ENCODE assay signal across 29 mouse cellular contexts in genomic region chr6:74017107-74017506, GRCm38 (mm10).
DNase-seq lines count a peak whose midpoint lies in the region; ATAC-seq and TF ChIP-seq lines count a peak whose summit lies in the region.
"Had no signal": no experiment of that assay in that cellular context is flagged by ENCODE, and none has a peak within 500 bp of the region (broad histone marks: within the 10 kb centered on the region; RNA-seq: fewer than 3 reads in every experiment).

No protein-coding gene starts in this region.

- DNase-seq in hindbrain, postnatal 0 days (ENCODE audit: low spot score) = peak; percentile 8
- DNase-seq in hindbrain, embryonic 14.5 days (ENCODE audit: low spot score) = no peak
- DNase-seq in midbrain, postnatal 0 days (ENCODE audit: low spot score) = peak; percentile 9
- no peak for DNase-seq in midbrain, embryonic 11.5 days (ENCODE audit: low spot score, missing footprints)
- DNase-seq in heart, postnatal 4 days = no peak
- DNase-seq: adrenal gland, postnatal 10 days; adrenal gland, postnatal 36 days; B cell, adult 2 months; cerebellum, adult 11 months; cerebellum, adult 2 months; cerebellum, adult 9-11 months; cerebellum, postnatal 25 days; gastrocnemius, postnatal 10 days; gastrocnemius, postnatal 36 days; heart, adult 2 months; heart, postnatal 14 days; kidney, adult 11 months had no signal

- no peaks in the 10 kb centered on the region for H3K36me3 ChIP-seq in forebrain, embryonic 13.5 days (ENCODE audit: poor library complexity, severe bottlenecking)
- H3K36me3 ChIP-seq in forebrain, embryonic 12.5 days (replicated peaks) = no peaks in the 10 kb centered on the region
- H3K36me3 ChIP-seq in hindbrain, postnatal 0 days (ENCODE audit: insufficient read depth, low read length) = no peaks in the 10 kb centered on the region
- H3K36me3 ChIP-seq in hindbrain, embryonic 14.5 days (replicated peaks; ENCODE audit: control insufficient read depth, insufficient read depth) = no peaks in the 10 kb centered on the region
- H3K36me3 ChIP-seq in midbrain, postnatal 0 days (ENCODE audit: insufficient read depth, low read length) = no peaks in the 10 kb centered on the region
- no peaks in the 10 kb centered on the region for H3K36me3 ChIP-seq in midbrain, embryonic 11.5 days (ENCODE audit: control insufficient read depth, insufficient read depth, low read length)
- H3K36me3 ChIP-seq in forebrain, embryonic 15.5 days = no peaks in the 10 kb centered on the region
- H3K36me3 ChIP-seq: embryonic facial prominence, embryonic 12.5 days; embryonic facial prominence, embryonic 15.5 days; G1E; heart, embryonic 10.5 days; heart, embryonic 13.5 days; hindbrain, embryonic 12.5 days; intestine, embryonic 15.5 days had no signal

- H3K4me2 ChIP-seq in forebrain, embryonic 13.5 days = no peak overlapping the region
- H3K4me2 ChIP-seq in forebrain, embryonic 12.5 days = no peak overlapping the region
- no peak overlapping the region for H3K4me2 ChIP-seq in hindbrain, postnatal 0 days (ENCODE audit: low read depth, low read length)
- H3K4me2 ChIP-seq in hindbrain, embryonic 14.5 days (replicated peaks) = no peak overlapping the region
- H3K4me2 ChIP-seq in midbrain, postnatal 0 days (ENCODE audit: low read depth, low read length, poor library complexity, severe bottlenecking) = no peak overlapping the region
- H3K4me2 ChIP-seq in midbrain, embryonic 11.5 days = no peak overlapping the region
- H3K4me2 ChIP-seq in forebrain, embryonic 15.5 days (replicated peaks) = no peak overlapping the region
- H3K4me2 ChIP-seq: embryonic facial prominence, embryonic 12.5 days; embryonic facial prominence, embryonic 15.5 days; heart, embryonic 13.5 days; hindbrain, embryonic 12.5 days; intestine, embryonic 15.5 days had no signal

- no peak overlapping the region for H3K9ac ChIP-seq in forebrain, embryonic 13.5 days
- H3K9ac ChIP-seq in forebrain, embryonic 12.5 days = no peak overlapping the region
- H3K9ac ChIP-seq in hindbrain, postnatal 0 days (replicated peaks; ENCODE audit: low read length) = no peak overlapping the region
- no peak overlapping the region for H3K9ac ChIP-seq in hindbrain, embryonic 14.5 days
- no peak overlapping the region for H3K9ac ChIP-seq in midbrain, postnatal 0 days (replicated peaks; ENCODE audit: low read length, poor library complexity, severe bottlenecking)
- no peak overlapping the region for H3K9ac ChIP-seq in midbrain, embryonic 11.5 days (ENCODE audit: low read length)
- H3K9ac ChIP-seq in forebrain, embryonic 15.5 days (replicated peaks) = no peak overlapping the region
- H3K9ac ChIP-seq: embryonic facial prominence, embryonic 12.5 days; embryonic facial prominence, embryonic 15.5 days; heart, embryonic 13.5 days; hindbrain, embryonic 12.5 days; intestine, embryonic 15.5 days had no signal

- no peaks in the 10 kb centered on the region for H3K9me3 ChIP-seq in forebrain, embryonic 13.5 days (replicated peaks)
- no peaks in the 10 kb centered on the region for H3K9me3 ChIP-seq in forebrain, embryonic 12.5 days
- H3K9me3 ChIP-seq in hindbrain, postnatal 0 days (ENCODE audit: low read length) = no peaks in the 10 kb centered on the region
- no peaks in the 10 kb centered on the region for H3K9me3 ChIP-seq in hindbrain, embryonic 14.5 days (ENCODE audit: control insufficient read depth, low read length)
- H3K9me3 ChIP-seq in midbrain, postnatal 0 days (ENCODE audit: low read length) = no peaks in the 10 kb centered on the region
- no peaks in the 10 kb centered on the region for H3K9me3 ChIP-seq in midbrain, embryonic 11.5 days (ENCODE audit: control insufficient read depth, low read length)
- H3K9me3 ChIP-seq in forebrain, embryonic 15.5 days = no peaks in the 10 kb centered on the region
- H3K9me3 ChIP-seq: embryonic facial prominence, embryonic 12.5 days; embryonic facial prominence, embryonic 15.5 days; G1E; heart, embryonic 10.5 days; heart, embryonic 13.5 days; hindbrain, embryonic 12.5 days; intestine, embryonic 15.5 days had no signal

- peak; percentile 63 for ATAC-seq in forebrain, embryonic 13.5 days
- no peak; the same call in 1 of the 2 replicates for ATAC-seq in forebrain, embryonic 12.5 days (ENCODE audit: low FRiP score)
- no peak for ATAC-seq in hindbrain, postnatal 0 days
- no peak; the same call in 1 of the 2 replicates for ATAC-seq in hindbrain, embryonic 14.5 days (ENCODE audit: low FRiP score)
- no peak for ATAC-seq in midbrain, postnatal 0 days (ENCODE audit: low FRiP score)
- ATAC-seq in midbrain, embryonic 11.5 days (ENCODE audit: low FRiP score) = no peak
- peak; percentile 80 for ATAC-seq in forebrain, embryonic 15.5 days (replicated peaks)
- ATAC-seq: intestine, embryonic 15.5 days; Patski had no signal

- H3K27me3 ChIP-seq in forebrain, embryonic 13.5 days = no peaks in the 10 kb centered on the region
- H3K27me3 ChIP-seq in forebrain, embryonic 12.5 days = no peaks in the 10 kb centered on the region
- no peaks in the 10 kb centered on the region for H3K27me3 ChIP-seq in hindbrain, postnatal 0 days (ENCODE audit: insufficient read depth, low read length)
- H3K27me3 ChIP-seq in hindbrain, embryonic 14.5 days (ENCODE audit: control insufficient read depth, insufficient read depth, low read length) = no peaks in the 10 kb centered on the region
- no peaks in the 10 kb centered on the region for H3K27me3 ChIP-seq in midbrain, postnatal 0 days (ENCODE audit: insufficient read depth, low read length)
- no peaks in the 10 kb centered on the region for H3K27me3 ChIP-seq in midbrain, embryonic 11.5 days (ENCODE audit: control insufficient read depth, insufficient read depth, low read length)
- H3K27me3 ChIP-seq in forebrain, embryonic 15.5 days = no peaks in the 10 kb centered on the region
- H3K27me3 ChIP-seq: CH12.LX; embryonic facial prominence, embryonic 12.5 days; embryonic facial prominence, embryonic 15.5 days; heart, embryonic 13.5 days; hindbrain, embryonic 12.5 days; intestine, embryonic 15.5 days; Patski had no signal

- no peak overlapping the region for H3K4me3 ChIP-seq in forebrain, embryonic 13.5 days
- H3K4me3 ChIP-seq in forebrain, embryonic 12.5 days (replicated peaks) = no peak overlapping the region
- no peak overlapping the region for H3K4me3 ChIP-seq in hindbrain, postnatal 0 days (ENCODE audit: low read length)
- H3K4me3 ChIP-seq in hindbrain, embryonic 14.5 days (replicated peaks; ENCODE audit: low read length) = no peak overlapping the region
- H3K4me3 ChIP-seq in midbrain, postnatal 0 days (ENCODE audit: low read depth, low read length) = no peak overlapping the region
- H3K4me3 ChIP-seq in midbrain, embryonic 11.5 days (ENCODE audit: low read depth, low read length) = no peak overlapping the region
- H3K4me3 ChIP-seq in forebrain, embryonic 15.5 days = no peak overlapping the region
- H3K4me3 ChIP-seq: embryonic facial prominence, embryonic 12.5 days; embryonic facial prominence, embryonic 15.5 days; heart, adult 2 months; heart, embryonic 10.5 days; heart, embryonic 13.5 days; hindbrain, embryonic 12.5 days; intestine, embryonic 15.5 days had no signal

- WGBS in forebrain, embryonic 13.5 days = 45% methylated on average over 3 of the region's 3 CpGs
- 60% methylated on average over 3 of the region's 3 CpGs for WGBS in forebrain, embryonic 12.5 days
- WGBS in hindbrain, postnatal 0 days = 46% methylated on average over 3 of the region's 3 CpGs
- WGBS in hindbrain, embryonic 14.5 days = 53% methylated on average over 3 of the region's 3 CpGs
- 38% methylated on average over 3 of the region's 3 CpGs for WGBS in midbrain, postnatal 0 days
- WGBS in midbrain, embryonic 11.5 days = 62% methylated on average over 3 of the region's 3 CpGs
- 37% methylated on average over 3 of the region's 3 CpGs for WGBS in forebrain, embryonic 15.5 days

- no peak overlapping the region for H3K27ac ChIP-seq in forebrain, embryonic 13.5 days
- no peak overlapping the region for H3K27ac ChIP-seq in forebrain, embryonic 12.5 days
- no peak overlapping the region for H3K27ac ChIP-seq in hindbrain, postnatal 0 days
- no peak overlapping the region for H3K27ac ChIP-seq in hindbrain, embryonic 14.5 days
- no peak overlapping the region for H3K27ac ChIP-seq in midbrain, postnatal 0 days (ENCODE audit: low read depth, low read length)
- H3K27ac ChIP-seq in midbrain, embryonic 11.5 days (ENCODE audit: low read depth, low read length) = no peak overlapping the region
- H3K27ac ChIP-seq in forebrain, embryonic 15.5 days (replicated peaks) = no peak overlapping the region
- H3K27ac ChIP-seq: embryonic facial prominence, embryonic 12.5 days; embryonic facial prominence, embryonic 15.5 days; heart, adult 2 months; heart, embryonic 10.5 days; heart, embryonic 13.5 days; hindbrain, embryonic 12.5 days; intestine, embryonic 15.5 days had no signal

- H3K4me1 ChIP-seq in forebrain, embryonic 13.5 days = no peaks in the 10 kb centered on the region; the same call in 1 of the 2 replicates
- H3K4me1 ChIP-seq in forebrain, embryonic 12.5 days = no peaks in the 10 kb centered on the region
- H3K4me1 ChIP-seq in hindbrain, postnatal 0 days (ENCODE audit: insufficient read depth, low read length) = no peaks in the 10 kb centered on the region
- H3K4me1 ChIP-seq in hindbrain, embryonic 14.5 days (replicated peaks; ENCODE audit: control insufficient read depth, insufficient read depth, low read length) = no peaks in the 10 kb centered on the region
- H3K4me1 ChIP-seq in midbrain, postnatal 0 days (ENCODE audit: insufficient read depth, low read length) = no peaks in the 10 kb centered on the region
- no peaks in the 10 kb centered on the region for H3K4me1 ChIP-seq in midbrain, embryonic 11.5 days (ENCODE audit: control insufficient read depth, insufficient read depth, low read length)
- no peaks in the 10 kb centered on the region for H3K4me1 ChIP-seq in forebrain, embryonic 15.5 days
- H3K4me1 ChIP-seq: embryonic facial prominence, embryonic 12.5 days; embryonic facial prominence, embryonic 15.5 days; heart, embryonic 10.5 days; heart, embryonic 13.5 days; hindbrain, embryonic 12.5 days; intestine, embryonic 15.5 days had no signal

- no peak for TF ChIP-seq CTCF in hindbrain, postnatal 0 days (IDR thresholded peaks at IDR 0.05; ENCODE audit: low read depth)
- no peak for TF ChIP-seq CTCF in midbrain, postnatal 0 days (IDR thresholded peaks at IDR 0.05)

Comparison
In these comparisons a context has a peak if more than half of its experiments do, and no peak if none do; other contexts are left out.
1. ATAC-seq: peak in forebrain, embryonic 13.5 days (single experiment) and forebrain, embryonic 15.5 days (single experiment); none in forebrain, embryonic 12.5 days (single experiment), hindbrain, postnatal 0 days (single experiment), hindbrain, embryonic 14.5 days (single experiment), midbrain, postnatal 0 days (single experiment) and midbrain, embryonic 11.5 days (single experiment).
2. DNase-seq: peak in hindbrain, postnatal 0 days (single experiment) and midbrain, postnatal 0 days (single experiment); none in hindbrain, embryonic 14.5 days (single experiment), midbrain, embryonic 11.5 days (single experiment) and heart, postnatal 4 days (single experiment).